Mouse (Mus musculus): ENCODE data around the gene Arntl2. TPM values are rescaled to one million over a fixed set of nuclear protein-coding genes. Genes with fewer than 3 reads are reported as not detected.

Gene Arntl2
- polyA plus RNA-seq, 1 experiment from 2014 or later: 0.70 TPM

DNA sequence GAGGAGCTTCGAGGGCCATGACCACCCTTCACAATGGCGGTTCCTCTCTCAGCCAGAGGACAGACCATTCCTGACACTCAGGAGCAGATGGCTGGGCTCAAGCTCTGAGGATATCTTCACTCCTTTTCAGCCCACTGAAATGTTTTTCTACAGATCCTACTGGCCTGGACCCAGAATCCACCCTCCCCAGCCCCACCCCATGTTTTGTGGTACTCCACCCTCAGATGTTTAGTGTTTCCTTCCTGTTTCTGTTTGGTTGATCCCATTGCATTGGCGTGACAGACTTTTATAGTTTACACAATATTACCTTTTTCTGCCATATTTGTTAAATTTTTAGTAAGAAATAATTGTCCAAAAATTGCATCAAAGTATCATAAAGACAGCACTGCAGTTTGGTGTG is 38.5 kb downstream of the Arntl2 start:
- no peaks in the 10 kb centered on the region for H3K36me3 ChIP-seq (ENCODE audit: control insufficient read depth, insufficient read depth, low read length)
- ATAC-seq (replicated peaks; ENCODE audit: low FRiP score) (no peak), DNase-seq (ENCODE audit: low spot score) (no peak)
- WGBS: 66% methylated on average over 3 of the region's 3 CpGs
- no peaks in the 10 kb centered on the region for H3K4me1 ChIP-seq (replicated peaks; ENCODE audit: control insufficient read depth, insufficient read depth, low read length)
- no peaks in the 10 kb centered on the region for H3K27me3 ChIP-seq (replicated peaks; ENCODE audit: control insufficient read depth, insufficient read depth, low read length)
- no peak overlapping the region for H3K4me2 ChIP-seq
- H3K9ac ChIP-seq (ENCODE audit: low read depth, low read length): no peak overlapping the region
- no peaks in the 10 kb centered on the region for H3K9me3 ChIP-seq (ENCODE audit: control insufficient read depth, low read length)
- H3K4me3 ChIP-seq (ENCODE audit: low read depth, low read length): no peak overlapping the region
- H3K27ac ChIP-seq (ENCODE audit: low read depth, low read length): no peak overlapping the region

DNA sequence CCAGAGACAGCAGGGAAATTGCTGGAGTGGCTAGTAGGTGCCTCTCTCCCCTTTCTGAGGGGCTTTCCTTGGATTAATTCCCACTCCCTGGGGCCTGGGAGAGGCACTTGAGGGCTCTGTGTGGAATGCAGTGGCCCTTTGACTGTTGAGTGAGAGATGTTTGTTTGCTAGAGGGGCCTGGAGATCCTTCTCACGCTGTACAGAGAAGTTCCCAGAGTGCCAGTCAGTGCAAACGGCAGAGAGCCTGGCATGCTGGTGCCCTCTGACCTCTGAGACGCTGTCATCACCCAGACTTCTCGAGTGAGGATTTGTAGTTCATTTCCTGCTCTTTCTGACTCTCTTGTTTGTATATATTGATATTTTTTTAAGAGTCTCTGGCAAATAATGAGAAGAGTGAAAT is 39.9 kb downstream of the Arntl2 start:
- Histone ChIP-seq H3K27ac (ENCODE audit: low read depth, low read length) (no peak overlapping the region), H3K9me3 (ENCODE audit: control insufficient read depth, low read length) (no peaks in the 10 kb centered on the region), H3K4me3 (ENCODE audit: low read depth, low read length) (no peak overlapping the region), H3K9ac (ENCODE audit: low read depth, low read length) (no peak overlapping the region), H3K27me3 (replicated peaks; ENCODE audit: control insufficient read depth, insufficient read depth, low read length) (no peaks in the 10 kb centered on the region), H3K4me2 (no peak overlapping the region), H3K36me3 (ENCODE audit: control insufficient read depth, insufficient read depth, low read length) (no peaks in the 10 kb centered on the region), H3K4me1 (replicated peaks; ENCODE audit: control insufficient read depth, insufficient read depth, low read length) (no peaks in the 10 kb centered on the region)
- DNase-seq (ENCODE audit: low spot score): no peak
- no peak for ATAC-seq (replicated peaks; ENCODE audit: low FRiP score)
- 35% methylated on average over 4 of the region's 4 CpGs for WGBS

DNA sequence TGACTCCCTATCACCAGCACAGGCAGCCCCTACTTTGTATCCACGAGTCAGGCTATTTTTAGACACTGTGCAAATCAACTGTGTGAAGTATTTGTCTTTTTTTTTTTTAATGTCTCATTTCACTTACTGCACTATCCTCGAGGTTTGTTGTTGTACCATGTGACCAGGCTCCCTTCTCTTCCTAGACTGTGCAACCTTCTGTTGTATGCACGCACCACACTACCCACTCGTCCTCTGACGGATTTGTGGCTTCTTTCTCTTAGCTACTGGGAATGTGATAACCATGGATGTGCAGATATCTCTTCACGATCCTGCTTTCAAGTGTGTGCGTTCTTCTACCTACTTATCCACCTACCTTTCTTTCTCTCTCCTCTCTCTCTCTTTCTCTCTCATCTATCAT is 41.5 kb downstream of the Arntl2 start:
- Histone ChIP-seq H3K9ac (ENCODE audit: low read depth, low read length) (no peak overlapping the region), H3K4me2 (no peak overlapping the region), H3K36me3 (ENCODE audit: control insufficient read depth, insufficient read depth, low read length) (no peaks in the 10 kb centered on the region), H3K9me3 (ENCODE audit: control insufficient read depth, low read length) (no peaks in the 10 kb centered on the region), H3K4me3 (ENCODE audit: low read depth, low read length) (no peak overlapping the region), H3K4me1 (replicated peaks; ENCODE audit: control insufficient read depth, insufficient read depth, low read length) (peaks cover under 1% of the 10 kb centered on the region; the same call in 1 of the 2 replicates), H3K27me3 (replicated peaks; ENCODE audit: control insufficient read depth, insufficient read depth, low read length) (no peaks in the 10 kb centered on the region), H3K27ac (ENCODE audit: low read depth, low read length) (no peak overlapping the region)
- WGBS: 69% methylated on average over 7 of the region's 7 CpGs
- no peak for ATAC-seq (replicated peaks; ENCODE audit: low FRiP score)
- DNase-seq (ENCODE audit: low spot score): no peak

DNA sequence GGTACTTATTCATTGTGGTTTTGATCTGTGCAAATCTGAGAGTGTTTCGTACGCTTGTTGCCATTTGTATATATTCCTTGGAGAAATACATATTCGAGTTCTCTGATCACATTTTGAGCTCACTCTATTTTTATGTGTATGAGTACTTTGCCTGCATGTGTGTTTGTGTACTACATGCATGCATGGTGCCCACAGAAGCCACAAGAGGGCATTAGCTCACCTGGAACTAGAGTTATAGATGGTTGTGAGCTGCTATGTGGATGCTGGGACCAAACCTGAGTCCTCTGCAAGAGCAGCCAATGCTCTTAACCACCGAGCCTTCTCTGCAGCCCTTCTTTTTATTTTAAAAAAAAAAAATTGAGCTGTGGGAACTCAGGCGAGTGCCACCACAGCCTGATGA is 42.5 kb downstream of the Arntl2 start:
- ATAC-seq (replicated peaks; ENCODE audit: low FRiP score) (no peak), DNase-seq (ENCODE audit: low spot score) (no peak)
- WGBS: 84% methylated on average over 5 of the region's 5 CpGs
- H3K36me3 ChIP-seq (ENCODE audit: control insufficient read depth, insufficient read depth, low read length): no peaks in the 10 kb centered on the region
- H3K27me3 ChIP-seq (replicated peaks; ENCODE audit: control insufficient read depth, insufficient read depth, low read length): no peaks in the 10 kb centered on the region
- H3K4me3 ChIP-seq (ENCODE audit: low read depth, low read length): no peak overlapping the region
- no peaks in the 10 kb centered on the region for H3K9me3 ChIP-seq (ENCODE audit: control insufficient read depth, low read length)
- no peak overlapping the region for H3K9ac ChIP-seq (ENCODE audit: low read depth, low read length)
- H3K27ac ChIP-seq (ENCODE audit: low read depth, low read length): no peak overlapping the region
- no peak overlapping the region for H3K4me2 ChIP-seq
- peaks cover 4% of the 10 kb centered on the region; the same call in 1 of the 2 replicates for H3K4me1 ChIP-seq (replicated peaks; ENCODE audit: control insufficient read depth, insufficient read depth, low read length)

DNA sequence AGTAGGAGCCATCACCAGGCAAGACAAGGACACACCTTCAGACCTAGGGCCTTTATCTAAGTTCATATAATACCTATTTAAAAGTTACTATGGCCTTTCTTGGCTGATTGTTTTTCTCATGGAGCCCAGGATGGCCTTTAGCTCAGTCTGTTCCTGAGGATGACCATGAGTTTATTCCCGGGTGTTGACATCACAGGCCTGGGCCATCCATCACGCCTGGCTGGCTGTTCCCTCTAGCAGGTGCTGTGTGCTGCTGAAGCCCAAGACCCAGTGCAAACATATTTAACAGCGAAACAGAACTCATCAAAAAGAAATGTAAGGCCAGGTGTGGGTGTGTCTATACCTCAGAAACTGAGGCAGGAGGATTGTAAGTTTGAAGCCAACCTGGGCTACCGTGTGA is 43.0 kb downstream of the Arntl2 start:
- DNase-seq (ENCODE audit: low spot score) (no peak), ATAC-seq (replicated peaks; ENCODE audit: low FRiP score) (no peak)
- WGBS: 79% methylated on average over 4 of the region's 4 CpGs
- Histone ChIP-seq H3K4me1 (replicated peaks; ENCODE audit: control insufficient read depth, insufficient read depth, low read length) (peaks cover 4% of the 10 kb centered on the region; the same call in 1 of the 2 replicates), H3K9ac (ENCODE audit: low read depth, low read length) (no peak overlapping the region), H3K4me3 (ENCODE audit: low read depth, low read length) (no peak overlapping the region), H3K36me3 (ENCODE audit: control insufficient read depth, insufficient read depth, low read length) (no peaks in the 10 kb centered on the region), H3K27me3 (replicated peaks; ENCODE audit: control insufficient read depth, insufficient read depth, low read length) (no peaks in the 10 kb centered on the region), H3K27ac (ENCODE audit: low read depth, low read length) (no peak overlapping the region), H3K4me2 (no peak overlapping the region), H3K9me3 (ENCODE audit: control insufficient read depth, low read length) (no peaks in the 10 kb centered on the region)

DNA sequence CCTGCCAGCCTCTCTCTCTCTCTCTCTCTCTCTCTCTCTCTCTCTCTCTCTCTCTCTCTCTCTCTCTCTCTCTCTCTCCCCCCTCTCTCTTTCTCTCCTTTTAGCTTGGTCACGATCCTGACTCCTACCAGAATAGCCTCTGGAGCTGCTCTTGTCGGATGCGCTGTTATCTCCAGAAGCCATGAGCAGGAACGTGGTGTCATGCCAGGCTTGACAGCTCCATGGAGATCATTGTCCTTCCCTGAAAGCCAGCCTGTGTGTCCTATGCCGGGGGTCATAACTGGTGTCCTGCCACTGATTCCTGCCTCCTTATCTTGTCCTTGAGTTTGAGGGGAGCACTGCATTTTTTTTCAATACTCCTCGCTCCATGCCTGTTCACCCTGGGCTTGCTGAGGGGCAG is 49.0 kb downstream of the Arntl2 start:
- no peak for DNase-seq (ENCODE audit: low spot score)
- WGBS: 59% methylated on average over 6 of the region's 6 CpGs

DNA sequence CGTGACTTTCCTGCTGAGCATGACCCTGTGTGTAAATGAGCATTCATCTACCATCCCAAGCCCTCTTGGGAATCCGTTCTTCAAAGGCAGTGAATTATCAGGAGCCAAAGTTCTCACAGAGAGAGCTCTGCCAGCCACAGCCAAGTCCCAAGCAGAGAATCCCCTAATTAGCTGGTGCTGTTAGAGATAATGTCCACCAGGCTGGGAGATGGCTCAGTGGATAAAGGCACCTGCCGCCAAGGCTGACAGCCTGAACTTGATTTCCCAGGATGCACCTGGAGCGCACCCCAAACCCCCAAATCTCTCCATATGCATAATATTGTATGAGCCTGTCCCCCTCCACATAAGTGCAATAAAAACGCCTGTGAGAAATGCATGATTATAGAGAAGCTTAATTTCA is 49.5 kb downstream of the Arntl2 start:
- ATAC-seq (replicated peaks; ENCODE audit: low FRiP score): no peak
- Histone ChIP-seq H3K27me3 (replicated peaks; ENCODE audit: control insufficient read depth, insufficient read depth, low read length) (no peaks in the 10 kb centered on the region), H3K36me3 (ENCODE audit: control insufficient read depth, insufficient read depth, low read length) (no peaks in the 10 kb centered on the region), H3K4me1 (replicated peaks; ENCODE audit: control insufficient read depth, insufficient read depth, low read length) (peaks cover 11% of the 10 kb centered on the region), H3K27ac (ENCODE audit: low read depth, low read length) (no peak overlapping the region), H3K9ac (ENCODE audit: low read depth, low read length) (no peak overlapping the region), H3K9me3 (ENCODE audit: control insufficient read depth, low read length) (no peaks in the 10 kb centered on the region), H3K4me2 (no peak overlapping the region), H3K4me3 (ENCODE audit: low read depth, low read length) (no peak overlapping the region)
- no peak for DNase-seq (ENCODE audit: low spot score)
- WGBS: 63% methylated on average over 5 of the region's 5 CpGs

More for the DNA sequence above, 49.0 kb downstream of the Arntl2 start:
- Histone ChIP-seq H3K4me2 (no peak overlapping the region), H3K9me3 (ENCODE audit: control insufficient read depth, low read length) (no peaks in the 10 kb centered on the region), H3K36me3 (ENCODE audit: control insufficient read depth, insufficient read depth, low read length) (no peaks in the 10 kb centered on the region), H3K4me1 (replicated peaks; ENCODE audit: control insufficient read depth, insufficient read depth, low read length) (peaks cover 10% of the 10 kb centered on the region), H3K27ac (ENCODE audit: low read depth, low read length) (no peak overlapping the region), H3K4me3 (ENCODE audit: low read depth, low read length) (no peak overlapping the region), H3K27me3 (replicated peaks; ENCODE audit: control insufficient read depth, insufficient read depth, low read length) (no peaks in the 10 kb centered on the region), H3K9ac (ENCODE audit: low read depth, low read length) (no peak overlapping the region)
- no peak for ATAC-seq (replicated peaks; ENCODE audit: low FRiP score)

DNA sequence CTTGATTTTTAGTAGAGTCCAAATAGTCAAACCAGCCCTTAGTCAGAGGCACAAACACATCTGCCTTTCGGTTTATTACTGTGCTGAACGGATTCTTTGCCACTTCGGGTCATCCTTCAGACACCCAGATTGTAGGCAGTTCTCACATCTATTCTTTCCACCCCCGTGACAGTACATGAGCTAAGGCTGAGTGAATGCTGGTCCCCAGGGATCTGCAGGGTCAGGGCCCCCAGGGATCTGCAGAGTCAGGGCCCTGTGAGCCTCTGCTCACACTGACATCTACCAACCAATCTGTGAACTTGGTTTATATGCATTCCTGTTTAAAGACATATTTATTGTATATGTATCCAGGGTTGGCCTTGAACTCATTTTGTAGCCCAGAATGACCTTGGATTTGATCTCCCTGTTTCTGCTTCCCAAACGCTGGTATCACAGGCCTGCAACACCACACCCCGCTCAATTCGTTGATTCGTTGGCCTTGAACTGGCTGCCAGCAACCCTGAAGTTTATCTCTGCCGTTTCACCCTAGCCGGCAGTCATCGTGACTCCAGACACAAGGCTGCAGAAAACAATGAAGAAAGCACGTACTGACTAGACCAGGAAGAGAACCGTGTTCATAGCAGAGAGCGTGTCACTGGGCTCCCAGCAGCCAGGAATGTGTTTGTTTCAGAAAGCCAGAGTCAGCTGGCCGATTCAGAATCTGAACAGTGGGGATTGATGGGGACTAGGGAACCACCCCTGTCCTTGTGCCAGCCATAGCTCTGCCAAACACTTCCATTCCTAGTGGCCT is 50.3 kb downstream of the Arntl2 start:
- Histone ChIP-seq H3K4me2 (no peak overlapping the region), H3K27ac (ENCODE audit: low read depth, low read length) (no peak overlapping the region)
- 62% methylated on average over 15 of the region's 15 CpGs for WGBS

DNA sequence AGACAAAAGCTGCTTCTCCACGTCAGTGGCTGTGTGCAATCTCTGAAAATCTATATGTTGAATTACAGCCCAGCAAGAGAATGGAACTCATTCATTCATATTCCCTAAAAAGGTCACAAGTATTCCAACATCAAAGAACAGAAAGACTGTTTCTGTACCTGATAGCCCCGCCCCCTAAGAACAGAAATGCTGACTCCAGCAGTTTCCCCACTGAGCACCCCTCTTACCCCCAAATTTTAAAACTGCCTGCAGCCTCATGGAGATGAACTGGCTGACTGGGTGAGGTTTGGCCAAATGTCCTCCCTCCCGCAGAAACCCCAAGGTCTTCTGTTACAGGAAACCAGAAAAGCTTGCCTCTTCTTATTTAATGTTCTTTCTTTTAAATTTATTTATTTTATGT is 51.5 kb downstream of the Arntl2 start:
- Histone ChIP-seq H3K4me2 (no peak overlapping the region), H3K9me3 (ENCODE audit: control insufficient read depth, low read length) (no peaks in the 10 kb centered on the region), H3K9ac (ENCODE audit: low read depth, low read length) (no peak overlapping the region), H3K4me1 (replicated peaks; ENCODE audit: control insufficient read depth, insufficient read depth, low read length) (peaks cover 14% of the 10 kb centered on the region), H3K27ac (ENCODE audit: low read depth, low read length) (no peak overlapping the region), H3K27me3 (replicated peaks; ENCODE audit: control insufficient read depth, insufficient read depth, low read length) (no peaks in the 10 kb centered on the region), H3K4me3 (ENCODE audit: low read depth, low read length) (no peak overlapping the region), H3K36me3 (ENCODE audit: control insufficient read depth, insufficient read depth, low read length) (no peaks in the 10 kb centered on the region)
- ATAC-seq (replicated peaks; ENCODE audit: low FRiP score): no peak
- no peak for DNase-seq (ENCODE audit: low spot score)
- 80% methylated on average over 3 of the region's 3 CpGs for WGBS

More for the DNA sequence above, 50.3 kb downstream of the Arntl2 start:
- no peak overlapping the region for H3K9ac ChIP-seq (ENCODE audit: low read depth, low read length)
- 0 out of 2 replicates have a peak, but pooled peaks have one; percentile 3 for ATAC-seq (replicated peaks; ENCODE audit: low FRiP score)
- H3K36me3 ChIP-seq (ENCODE audit: control insufficient read depth, insufficient read depth, low read length): no peaks in the 10 kb centered on the region
- H3K27me3 ChIP-seq (replicated peaks; ENCODE audit: control insufficient read depth, insufficient read depth, low read length): no peaks in the 10 kb centered on the region
- no peak for DNase-seq (ENCODE audit: low spot score)
- H3K9me3 ChIP-seq (ENCODE audit: control insufficient read depth, low read length): no peaks in the 10 kb centered on the region
- H3K4me1 ChIP-seq (replicated peaks; ENCODE audit: control insufficient read depth, insufficient read depth, low read length): peaks cover 16% of the 10 kb centered on the region
- H3K4me3 ChIP-seq (ENCODE audit: low read depth, low read length): no peak overlapping the region
